Mouse (Mus musculus) CD4-positive, CD25-positive, alpha-beta regulatory T cell (primary cell): ENCODE data around the gene Ccdc90b. TPM values are rescaled to one million over a fixed set of nuclear protein-coding genes. Genes with fewer than 3 reads are reported as not detected.

Experiments used
- polyA plus RNA-seq: library from polyadenylated mRNA; unstranded; fragments of 100-300 nt; shearing (Covaris generic); gene quantifications from one replicate; pipeline ENCODE4 v1.2.1, GENCODE M21; 2017

The Ccdc90b gene
- polyA plus RNA-seq: 19.5 TPM

DNA sequence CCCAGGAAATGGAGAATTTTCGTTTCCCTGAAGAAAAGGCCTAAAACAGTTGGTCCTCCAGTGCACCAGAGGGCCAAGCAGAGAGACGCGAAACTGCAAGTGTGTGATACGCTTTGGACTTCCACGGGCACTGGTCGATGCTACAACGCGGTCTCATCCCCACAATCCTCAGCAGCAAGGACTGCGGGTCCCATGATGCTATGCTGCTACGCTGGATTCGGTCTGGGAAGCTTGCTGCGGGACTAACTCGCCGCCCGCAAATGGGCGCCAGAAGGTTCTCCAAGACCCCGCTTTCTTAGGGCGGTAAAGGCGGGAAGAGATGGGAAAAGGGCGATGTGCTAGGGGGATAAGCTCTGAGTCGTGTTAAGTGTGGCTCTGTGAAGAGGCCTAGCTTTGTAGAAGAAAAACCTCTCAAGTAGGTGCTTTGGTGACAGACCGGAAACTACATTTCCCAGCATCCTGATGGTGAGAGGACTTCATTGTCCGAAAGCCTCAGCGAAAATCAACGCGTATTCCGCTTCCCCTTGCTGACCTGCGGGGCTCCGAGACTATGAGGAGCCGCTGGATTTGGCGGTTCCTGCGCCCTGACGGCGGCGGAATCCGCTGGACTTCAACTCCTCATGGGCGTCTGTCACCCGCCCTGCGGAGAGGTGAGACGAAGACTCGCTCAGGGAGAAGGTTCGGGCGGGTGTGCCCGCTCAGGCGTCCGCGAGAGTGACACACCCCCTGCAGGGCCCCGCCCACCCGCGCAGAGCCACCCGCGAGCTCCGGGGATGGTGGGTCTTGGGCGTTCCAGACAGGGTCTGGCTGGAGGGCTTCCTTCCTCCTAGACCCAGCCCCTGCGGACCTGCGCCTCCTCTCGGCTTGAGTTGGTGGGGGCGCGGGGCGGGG lies at the start of gene Ccdc90b:
Ccdc90b (plus strand) TSS at position 164 of the 891 bp plus-strand sequence.

Other genes starting within 250 kb of the Ccdc90b start
- gene Ankrd42, start 76.0 kb downstream of the Ccdc90b start, polyA plus RNA-seq: not detected
- gene Pcf11, start 108.8 kb downstream of the Ccdc90b start, polyA plus RNA-seq: 46.7 TPM
- 0.05 TPM for gene Rab30, start 180.5 kb downstream of the Ccdc90b start, polyA plus RNA-seq